10 mouse cellular contexts compared by ENCODE assay signal in the genomic region with DNA sequence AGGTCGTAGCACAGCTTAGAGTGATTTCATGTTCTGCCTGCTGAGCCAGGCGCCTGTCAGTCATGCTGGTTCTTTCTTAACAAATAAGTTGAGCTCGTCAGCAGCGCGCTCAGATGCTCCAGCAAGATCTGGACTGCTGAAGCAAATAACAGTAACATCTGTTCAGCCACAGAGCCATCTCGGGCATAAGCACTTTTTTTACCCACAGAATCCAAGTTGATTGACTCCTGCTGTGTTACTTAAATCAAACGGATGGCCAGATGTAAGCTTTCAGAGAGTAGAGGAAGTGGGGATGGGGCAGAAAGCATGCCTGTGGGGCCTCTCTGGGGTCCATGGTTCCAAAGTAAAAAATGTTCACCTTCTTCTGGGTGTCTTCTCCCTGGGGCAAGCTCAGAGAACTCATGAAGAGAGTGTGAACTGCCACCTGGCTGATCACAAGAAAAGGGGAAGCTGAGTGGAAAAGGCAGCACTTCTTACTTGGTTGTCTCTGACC. TPM values are rescaled to one million over a fixed set of nuclear protein-coding genes. Genes with fewer than 3 reads are reported as not detected.
A peak's percentile ranks its signal among the peaks of the same experiment; 100 is the strongest.
DNase-seq lines count a peak whose midpoint lies in the region; ATAC-seq and TF ChIP-seq lines count a peak whose summit lies in the region.
"Had no signal": no experiment of that assay in that cellular context is flagged by ENCODE, and none has a peak within 500 bp of the region (broad histone marks: within the 10 kb centered on the region; RNA-seq: fewer than 3 reads in every experiment).

No protein-coding gene starts in this region.

- H3K27me3 ChIP-seq in midbrain, embryonic 10.5 days (ENCODE audit: low read depth, poor library complexity, severe bottlenecking) = peaks cover 6% of the 10 kb centered on the region; the same call in 1 of the 2 replicates
- H3K27me3 ChIP-seq in midbrain, embryonic 13.5 days = no peaks in the 10 kb centered on the region
- H3K27me3 ChIP-seq in limb, embryonic 10.5 days (ENCODE audit: low read depth, poor library complexity, severe bottlenecking) = no peaks in the 10 kb centered on the region
- H3K27me3 ChIP-seq in kidney, adult 2 months (replicated peaks; ENCODE audit: control insufficient read depth, insufficient read depth, low read length) = no peaks in the 10 kb centered on the region

- WGBS in midbrain, embryonic 10.5 days = 30% methylated on average over 7 of the region's 7 CpGs
- WGBS in midbrain, embryonic 13.5 days = 24% methylated on average over 7 of the region's 7 CpGs
- WGBS in limb, embryonic 10.5 days = 23% methylated on average over 7 of the region's 7 CpGs
- 55% methylated on average over 7 of the region's 7 CpGs for WGBS in kidney, adult 2 months

- H3K27ac ChIP-seq in midbrain, embryonic 10.5 days (replicated peaks) = 0 out of 2 replicates have a peak overlapping the region, but pooled peaks have one; percentile 13
- no peak overlapping the region for H3K27ac ChIP-seq in midbrain, embryonic 13.5 days
- peak overlapping the region; percentile 50 for H3K27ac ChIP-seq in limb, embryonic 10.5 days
- H3K27ac ChIP-seq in kidney, adult 2 months (ENCODE audit: insufficient read depth, low read depth, low read length) = no peak overlapping the region
- H3K27ac ChIP-seq: left cerebral cortex, adult 2 months had no signal

- no peak overlapping the region for H3K4me2 ChIP-seq in midbrain, embryonic 13.5 days (replicated peaks)

- no peak for ATAC-seq in CD4-positive, CD25-positive, alpha-beta regulatory T cell, adult 4 months
- ATAC-seq in midbrain, embryonic 13.5 days = no peak

- H3K9me3 ChIP-seq in midbrain, embryonic 10.5 days (replicated peaks) = no peaks in the 10 kb centered on the region
- H3K9me3 ChIP-seq in midbrain, embryonic 13.5 days = no peaks in the 10 kb centered on the region
- no peaks in the 10 kb centered on the region for H3K9me3 ChIP-seq in limb, embryonic 10.5 days (replicated peaks)

- TF ChIP-seq POLR2A in kidney, adult 2 months (IDR thresholded peaks at IDR 0.05; ENCODE audit: low read depth, low read length) = no peak

- H3K4me3 ChIP-seq in midbrain, embryonic 10.5 days = no peak overlapping the region
- H3K4me3 ChIP-seq in midbrain, embryonic 13.5 days (replicated peaks) = no peak overlapping the region
- H3K4me3 ChIP-seq in limb, embryonic 10.5 days = no peak overlapping the region
- H3K4me3 ChIP-seq in kidney, adult 2 months (ENCODE audit: insufficient read depth, low read depth, low read length) = no peak overlapping the region
- H3K4me3 ChIP-seq: left cerebral cortex, adult 2 months had no signal

- no peak for TF ChIP-seq CTCF in kidney, adult 2 months (conservative IDR thresholded peaks at IDR 0.05; ENCODE audit: insufficient read depth, insufficient read length, low read depth, low read length)

- H3K9ac ChIP-seq in midbrain, embryonic 13.5 days (replicated peaks) = no peak overlapping the region

- peaks cover 23% of the 10 kb centered on the region for H3K4me1 ChIP-seq in midbrain, embryonic 10.5 days
- peaks cover 6% of the 10 kb centered on the region; the same call in 1 of the 2 replicates for H3K4me1 ChIP-seq in midbrain, embryonic 13.5 days (replicated peaks)
- H3K4me1 ChIP-seq in limb, embryonic 10.5 days = peaks cover 23% of the 10 kb centered on the region
- peaks cover 3% of the 10 kb centered on the region; the same call in 1 of the 2 replicates for H3K4me1 ChIP-seq in kidney, adult 2 months (ENCODE audit: control insufficient read depth, insufficient read depth, low read length)

- no peaks in the 10 kb centered on the region for H3K36me3 ChIP-seq in midbrain, embryonic 10.5 days
- H3K36me3 ChIP-seq in midbrain, embryonic 13.5 days = no peaks in the 10 kb centered on the region
- H3K36me3 ChIP-seq in limb, embryonic 10.5 days = no peaks in the 10 kb centered on the region
- H3K36me3 ChIP-seq in kidney, adult 2 months (ENCODE audit: control insufficient read depth, insufficient read depth, low read length) = no peaks in the 10 kb centered on the region

- peak; percentile 10 for DNase-seq in CD4-positive, CD25-positive, alpha-beta regulatory T cell, adult 2 months (ENCODE audit: low read depth, low spot score)
- peak; percentile 25 for DNase-seq in midbrain, embryonic 10.5 days (ENCODE audit: low spot score)
- DNase-seq in limb, embryonic 10.5 days (ENCODE audit: low spot score) = peak; percentile 49
- peak; percentile 56 for DNase-seq in thymus, postnatal 14 days
- DNase-seq in kidney, postnatal 25 days = no peak
- DNase-seq in kidney, adult 2 months = no peak
- DNase-seq: heart, postnatal 4 days had no signal

RNA-seq across cellular contexts. Expression of a gene that starts 3.5 kb away (rescaled TPM):
- 1 to 10 TPM; 4.3 to 4.5 TPM for polyA plus RNA-seq in CD4-positive, CD25-positive, alpha-beta regulatory T cell, adult 4 months (2017; shearing (Covaris generic))
- 22.2 and 26.3 TPM in 2 replicates for polyA plus RNA-seq in midbrain, embryonic 10.5 days (2016; fragmentation: Nextera tagmentation; extraction: Ambion mirVana)
- 12.1 and 12.3 TPM in 2 replicates for polyA plus RNA-seq in midbrain, embryonic 13.5 days (2015; fragmentation: Nextera tagmentation; extraction: Ambion mirVana)
- 26.5 and 33.3 TPM in 2 replicates for polyA plus RNA-seq in limb, embryonic 10.5 days (2016; fragmentation: Nextera tagmentation; extraction: Ambion mirVana)
- 124 and 126 TPM in 2 replicates for polyA plus RNA-seq in kidney, adult 2 months (2012; rRNA removed)

Comparison
In these comparisons a context has a peak if more than half of its experiments do, and no peak if none do; other contexts are left out.
1. H3K27ac ChIP-seq: peak in midbrain, embryonic 10.5 days (single experiment) and limb, embryonic 10.5 days (single experiment); none in midbrain, embryonic 13.5 days (single experiment) and kidney, adult 2 months (single experiment).
2. DNase-seq: peak in CD4-positive, CD25-positive, alpha-beta regulatory T cell, adult 2 months (single experiment), midbrain, embryonic 10.5 days (single experiment), limb, embryonic 10.5 days (single experiment) and thymus, postnatal 14 days (single experiment); none in kidney, postnatal 25 days (0 of 2) and kidney, adult 2 months (single experiment).